Mouse (Mus musculus): ENCODE data around the gene Fgfr2.
"Not testable (repeated sequence)": the region's sequence is repeated elsewhere in the genome, so short reads cannot be mapped to it uniquely, and the experiment has no call there.

Fgfr2 gene

DNA sequence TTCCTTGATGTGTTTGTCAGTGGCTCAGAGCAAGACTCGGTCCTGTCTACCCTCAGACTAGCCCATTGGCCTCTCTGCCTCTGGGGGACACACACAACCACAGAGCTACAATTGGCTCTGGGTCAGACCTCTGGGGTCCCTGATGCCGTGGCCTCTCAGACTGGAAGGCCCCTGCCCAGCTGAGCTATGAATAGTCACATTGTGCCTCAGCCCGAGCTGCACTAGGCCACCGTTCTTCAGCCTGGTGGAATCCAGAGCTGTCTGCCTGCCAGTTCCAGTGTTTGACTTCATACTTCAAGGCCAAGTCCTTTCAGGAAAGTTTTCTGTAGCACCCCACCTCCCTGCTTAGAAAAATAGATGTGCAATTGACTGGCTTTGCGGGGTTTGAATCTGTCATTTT, 434.4 kb downstream of the Fgfr2 start:
- no peak for DNase-seq (ENCODE audit: low spot score)

GRCm38 (mm10) chr7:132687897-132688296, 435.3 kb downstream of the Fgfr2 start:
- DNase-seq (ENCODE audit: low spot score): no peak

DNA sequence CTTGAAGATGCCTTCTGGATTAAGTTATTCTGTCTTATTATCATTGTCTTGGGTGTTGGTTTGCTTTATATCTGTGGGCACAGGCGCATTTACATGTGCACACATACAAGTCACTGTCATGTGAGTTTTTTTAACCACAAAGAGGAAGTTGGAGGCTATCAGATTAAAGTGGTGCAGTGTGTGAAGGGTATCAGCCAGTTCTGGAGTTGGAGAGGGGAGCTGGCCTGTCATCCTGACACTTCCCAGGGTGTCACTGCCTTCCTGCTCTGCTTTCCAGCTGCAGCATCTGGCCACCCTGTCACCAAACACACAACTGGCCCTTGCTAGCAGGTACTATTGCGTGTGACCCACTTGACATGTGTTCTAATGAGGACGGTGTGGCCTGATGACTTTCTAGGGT, 436.6 kb downstream of the Fgfr2 start:
- DNase-seq (ENCODE audit: low spot score): no peak

- no peak for DNase-seq (ENCODE audit: low spot score)
Observed at GRCm38 (mm10) chr7:132683923-132684322, 439.2 kb downstream of the Fgfr2 start.

GRCm38 (mm10) chr7:132682901-132683300, 440.2 kb downstream of the Fgfr2 start:
- DNase-seq (ENCODE audit: low spot score): no peak

- no peak for DNase-seq (ENCODE audit: low spot score)
Observed at GRCm38 (mm10) chr7:132682336-132682735, 440.8 kb downstream of the Fgfr2 start.

DNA sequence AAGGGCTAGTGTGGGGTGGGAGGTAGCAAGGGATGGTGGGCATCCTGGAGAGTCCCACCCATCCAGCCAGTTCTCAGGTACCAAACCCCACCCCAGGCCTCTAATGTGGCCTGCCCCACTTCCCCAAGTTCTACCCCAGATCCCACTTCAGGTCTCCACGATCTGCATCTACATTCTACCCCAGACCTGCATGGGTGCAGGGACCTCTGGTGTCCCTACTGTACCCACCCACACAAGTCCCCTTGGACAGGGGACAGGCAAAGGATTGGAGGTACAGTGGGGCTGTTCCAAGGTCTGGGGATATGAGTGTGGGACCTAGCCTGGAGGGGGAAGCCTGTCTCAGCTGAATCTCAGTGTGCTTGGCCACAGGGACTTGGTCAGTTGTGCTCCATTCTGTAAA, 441.3 kb downstream of the Fgfr2 start:
- DNase-seq (ENCODE audit: low spot score): no peak

DNA sequence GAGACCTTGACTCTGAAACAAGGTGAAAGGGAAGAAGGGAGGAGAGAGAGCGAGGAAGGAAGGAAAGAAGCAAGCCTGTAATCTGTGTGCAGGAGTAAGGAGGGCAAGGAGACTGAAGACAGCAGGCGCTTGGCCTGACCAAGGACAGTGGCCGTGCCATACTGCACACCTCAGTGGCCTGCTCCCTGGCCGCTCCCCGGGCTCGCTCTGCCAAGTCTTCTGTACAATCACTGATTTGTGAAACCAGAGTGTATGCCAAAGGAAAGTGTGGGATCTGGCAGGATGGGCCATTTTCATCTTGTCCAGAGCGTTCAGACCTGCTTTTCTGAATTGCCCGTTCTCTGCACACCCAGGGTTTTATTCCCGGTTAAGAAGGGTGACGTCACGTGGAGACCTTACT, 441.9 kb downstream of the Fgfr2 start:
- no peak for DNase-seq (ENCODE audit: low spot score)

DNA sequence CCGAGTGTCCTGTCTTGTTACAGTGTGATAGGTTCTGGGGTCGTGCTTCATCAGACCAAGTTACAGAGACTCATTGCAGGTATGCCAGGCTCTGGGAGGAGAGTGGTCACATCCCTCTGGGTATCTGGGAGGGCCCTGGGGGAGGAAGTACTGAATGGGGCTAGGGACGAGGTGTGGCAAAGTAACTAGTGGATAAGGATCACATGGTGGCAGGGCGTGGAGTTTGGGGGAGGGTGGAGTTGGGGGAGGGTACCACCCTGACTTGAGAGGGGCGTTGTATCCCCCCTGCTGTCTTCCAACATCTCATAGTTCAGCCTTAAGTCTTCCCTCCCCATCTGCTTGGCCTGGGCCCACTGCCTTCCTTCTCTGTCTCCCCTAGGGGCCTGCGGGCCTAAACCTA, 443.6 kb downstream of the Fgfr2 start:
- DNase-seq (ENCODE audit: low spot score): no peak

- DNase-seq (ENCODE audit: low spot score): no peak
Observed at GRCm38 (mm10) chr7:132679117-132679516, 444.0 kb downstream of the Fgfr2 start.

DNA sequence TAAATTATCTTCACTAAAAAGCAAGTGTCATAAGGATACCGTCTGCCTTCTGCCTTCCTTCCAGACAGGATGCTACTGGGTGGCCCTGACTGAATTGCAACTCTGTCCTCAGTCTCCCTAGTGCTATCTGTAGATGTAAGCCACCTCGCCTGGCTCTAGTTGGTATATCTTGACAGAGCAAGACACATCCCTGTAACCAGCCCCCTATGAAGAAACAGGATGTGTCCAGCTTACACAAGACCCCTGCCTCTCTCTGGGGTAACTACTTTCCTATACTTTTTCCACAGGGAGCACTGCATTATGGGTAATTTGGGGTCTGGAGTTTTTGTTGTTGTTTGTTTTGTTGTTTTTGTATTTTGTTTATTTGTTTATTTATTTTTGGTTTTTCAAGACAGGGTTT, 447.2 kb downstream of the Fgfr2 start:
- no peak for DNase-seq (ENCODE audit: low spot score)

DNA sequence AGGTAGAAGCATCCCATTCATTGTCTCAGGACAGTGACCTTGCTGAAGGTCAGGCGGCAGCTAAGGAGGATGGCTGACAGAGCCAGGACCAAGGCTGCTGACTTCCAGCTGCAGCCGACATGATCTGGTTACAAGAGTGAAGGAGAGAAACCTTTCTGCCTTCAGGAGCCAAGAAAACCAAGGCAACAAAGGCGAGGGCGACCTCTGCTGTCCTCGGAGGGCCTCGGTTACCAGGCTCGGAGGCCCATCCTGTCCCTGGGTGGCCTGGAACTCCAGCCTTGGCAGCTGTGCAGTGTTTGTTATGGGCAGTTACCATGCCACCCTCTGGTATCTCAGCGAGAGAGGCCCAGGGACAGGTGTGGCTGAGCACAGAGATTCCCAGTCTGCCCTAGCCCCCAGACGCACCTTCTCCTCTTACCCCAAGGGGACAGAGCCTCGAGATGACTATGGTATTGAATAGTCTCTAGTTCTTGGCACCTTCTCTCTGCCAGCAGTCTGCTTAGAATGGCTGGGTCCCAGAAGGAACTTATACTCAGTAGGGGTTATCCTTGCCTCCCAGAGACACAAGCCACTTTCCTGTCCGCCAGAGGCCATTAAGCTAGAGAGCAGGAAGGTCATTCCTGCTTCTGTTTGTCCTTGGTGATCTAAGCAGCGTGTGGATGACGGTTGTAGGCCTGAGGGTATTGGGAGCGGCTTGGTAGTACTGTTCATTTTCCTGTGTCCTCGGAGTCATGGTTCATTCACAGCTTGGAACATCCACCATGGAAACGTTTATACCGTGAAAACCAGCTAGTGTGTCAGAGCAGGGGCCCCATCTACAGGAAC, 449.0 kb downstream of the Fgfr2 start:
- DNase-seq (ENCODE audit: low spot score): peak; percentile 39

DNA sequence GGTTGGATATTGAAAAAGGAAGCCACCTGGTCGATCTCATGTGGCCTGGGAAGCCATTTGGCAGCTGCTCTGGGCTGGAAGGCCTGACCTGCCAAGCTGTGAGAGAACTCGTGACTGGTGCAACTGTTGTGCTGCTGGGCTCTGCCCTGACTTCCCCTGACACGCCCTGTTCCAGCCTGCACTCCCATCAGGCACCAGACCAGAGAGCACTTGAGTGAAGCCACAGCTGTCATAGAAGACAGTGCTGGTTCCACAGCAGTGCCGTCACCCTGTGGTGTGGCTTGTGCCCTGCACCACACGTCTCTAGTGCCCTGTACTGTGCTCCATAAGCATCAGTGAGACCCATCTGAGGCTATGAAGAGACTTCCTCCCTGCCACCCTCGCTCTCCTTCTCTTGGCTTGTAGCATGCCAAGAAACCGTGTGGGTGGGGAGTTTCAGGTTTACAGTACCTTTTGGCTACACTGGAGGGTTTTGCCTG, 450.6 kb downstream of the Fgfr2 start:
- no peak for DNase-seq (ENCODE audit: low spot score)

DNA sequence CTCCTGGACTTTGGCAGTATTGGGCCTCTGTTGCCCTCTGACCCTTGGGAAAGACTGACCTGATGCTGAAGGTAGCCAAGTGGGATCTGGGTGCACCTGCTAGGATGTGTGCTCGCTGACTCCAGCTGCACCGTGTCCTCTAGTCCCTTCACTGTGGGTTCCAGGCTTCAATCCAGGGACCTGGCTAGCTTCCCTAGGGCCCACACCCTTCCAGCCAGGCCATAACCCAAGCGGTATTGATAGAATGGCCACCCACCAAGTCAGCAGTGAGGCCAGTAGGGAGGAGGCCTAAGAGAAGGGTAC, 452.3 kb downstream of the Fgfr2 start:
- DNase-seq (ENCODE audit: low spot score): no peak

DNA sequence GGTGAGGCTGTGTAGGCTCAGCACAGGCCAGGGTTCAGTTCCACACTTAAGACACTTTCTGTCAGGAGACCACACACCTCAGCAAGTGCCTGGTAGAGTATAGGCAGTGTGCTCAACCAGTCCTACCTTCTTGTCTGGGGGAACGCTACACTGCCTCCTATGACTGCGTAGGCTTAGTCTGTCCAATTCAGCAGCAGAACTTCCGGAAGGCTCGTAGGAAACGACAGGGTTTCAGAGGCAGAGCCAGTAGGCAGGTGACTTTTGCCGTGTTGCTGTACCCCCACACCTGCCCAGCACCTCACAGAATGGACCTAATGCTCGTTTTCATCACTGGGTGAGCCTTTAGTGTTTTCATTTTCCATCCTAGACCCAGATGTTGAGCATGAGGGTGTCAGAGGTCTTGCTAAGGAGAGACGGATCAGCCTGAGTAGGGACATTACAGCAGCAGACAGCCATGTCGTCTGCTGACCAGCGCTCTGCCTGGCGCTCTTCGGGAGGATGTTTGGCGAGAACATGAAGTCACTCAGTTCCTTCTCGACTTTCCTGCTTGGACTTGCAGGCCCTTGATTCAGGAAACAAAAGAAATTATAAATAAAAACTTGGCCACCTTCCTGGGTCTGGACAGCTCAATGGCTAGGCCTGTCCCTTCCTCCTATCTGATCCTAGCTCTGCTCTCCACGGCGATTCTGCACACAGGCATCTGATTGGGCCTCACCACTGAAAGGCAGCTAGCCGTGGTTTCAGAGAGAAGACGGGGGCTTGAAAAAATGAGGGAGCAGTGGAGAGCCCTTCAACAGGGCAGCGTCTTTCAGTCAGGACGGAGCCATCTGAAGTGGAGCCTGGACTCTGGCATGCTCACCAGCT, 452.9 kb downstream of the Fgfr2 start:
- DNase-seq (ENCODE audit: low spot score): no peak

GRCm38 (mm10) chr7:132668604-132669003, 454.5 kb downstream of the Fgfr2 start:
- DNase-seq (ENCODE audit: low spot score): no peak

DNA sequence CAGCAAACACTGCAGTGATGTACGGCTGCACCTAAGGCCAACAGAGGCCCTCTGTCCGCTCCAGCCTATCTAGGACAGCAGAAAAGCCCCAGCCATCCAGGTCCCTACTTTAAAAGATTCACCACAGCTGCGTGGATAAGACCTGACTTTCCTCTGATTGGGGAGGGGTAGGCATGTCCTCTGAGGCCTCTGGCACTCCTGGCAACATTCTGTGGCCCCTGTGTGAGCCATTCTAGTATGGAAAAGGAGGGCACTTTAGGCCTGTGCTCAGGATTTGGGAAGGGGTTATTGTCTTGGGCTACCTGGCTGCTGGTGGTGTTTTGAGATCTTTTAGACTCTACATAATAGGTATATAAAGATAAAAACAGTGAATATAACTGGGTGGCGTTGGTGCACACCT, 456.6 kb downstream of the Fgfr2 start:
- no peak for DNase-seq (ENCODE audit: low spot score)

- no peak for DNase-seq (ENCODE audit: low spot score)
Observed at GRCm38 (mm10) chr7:132665664-132666382, 457.3 kb downstream of the Fgfr2 start.

- no peak for DNase-seq (ENCODE audit: low spot score)
Observed at GRCm38 (mm10) chr7:132664815-132665214, 458.3 kb downstream of the Fgfr2 start.

GRCm38 (mm10) chr7:132662831-132663230, 460.3 kb downstream of the Fgfr2 start:
- not testable (repeated sequence) for DNase-seq (ENCODE audit: low spot score)

DNA sequence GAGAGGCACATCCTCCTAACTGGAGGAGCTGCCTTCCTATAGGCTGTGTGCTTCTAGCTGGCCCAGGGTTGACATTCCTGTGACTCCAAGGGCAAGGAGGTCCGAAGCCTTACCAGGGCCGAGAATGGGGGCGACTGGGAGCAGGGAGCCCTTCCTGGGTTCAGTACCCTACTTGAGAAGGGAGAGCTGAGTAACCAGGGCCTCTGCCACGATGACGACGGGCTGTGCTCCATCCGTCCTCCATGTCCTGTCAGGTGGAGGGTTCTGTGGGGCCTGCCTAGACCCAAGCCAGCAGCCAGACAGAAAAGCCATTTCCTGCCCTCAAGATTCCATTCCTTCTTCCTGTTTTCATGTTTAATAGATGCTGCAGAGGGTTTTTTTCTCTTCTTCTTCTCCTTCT, 463.5 kb downstream of the Fgfr2 start:
- no peak for DNase-seq (ENCODE audit: low spot score)

GRCm38 (mm10) chr7:132658688-132659087, 464.5 kb downstream of the Fgfr2 start:
- DNase-seq (ENCODE audit: low spot score): no peak

GRCm38 (mm10) chr7:132658058-132658450, 465.1 kb downstream of the Fgfr2 start:
- no peak for DNase-seq (ENCODE audit: low spot score)

Measured in ovary, postnatal 14 days (tissue).